Mouse (Mus musculus): ENCODE measurements at regions not wholly inside any gene's neighbourhood (a gene's known extent, or its start where the extent isn't known, plus 50 kb on each side); places are given as distances from the start of the nearest gene placed in this dataset.

DNA sequence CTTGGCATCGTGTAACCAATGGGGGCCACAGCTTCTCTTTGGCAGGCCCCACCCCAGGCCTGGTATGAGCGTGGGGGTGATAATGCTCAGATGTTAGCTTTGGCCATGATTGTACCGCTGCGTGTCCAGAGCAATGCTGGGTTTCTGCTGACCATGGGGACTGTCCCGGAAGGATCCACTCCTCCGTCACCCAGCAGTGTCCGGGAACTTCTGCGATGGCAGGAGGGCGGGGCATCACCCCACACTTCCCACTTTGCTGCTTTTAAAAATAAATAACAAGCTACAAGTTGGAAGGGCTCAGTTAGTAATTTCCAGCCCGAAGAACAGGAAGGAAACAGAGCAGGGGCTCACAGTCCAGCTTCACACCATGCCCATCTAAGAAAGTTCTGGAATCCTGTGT lies 116.7 kb upstream of the Ptpn1 start:
- DNase-seq: no peak

DNA sequence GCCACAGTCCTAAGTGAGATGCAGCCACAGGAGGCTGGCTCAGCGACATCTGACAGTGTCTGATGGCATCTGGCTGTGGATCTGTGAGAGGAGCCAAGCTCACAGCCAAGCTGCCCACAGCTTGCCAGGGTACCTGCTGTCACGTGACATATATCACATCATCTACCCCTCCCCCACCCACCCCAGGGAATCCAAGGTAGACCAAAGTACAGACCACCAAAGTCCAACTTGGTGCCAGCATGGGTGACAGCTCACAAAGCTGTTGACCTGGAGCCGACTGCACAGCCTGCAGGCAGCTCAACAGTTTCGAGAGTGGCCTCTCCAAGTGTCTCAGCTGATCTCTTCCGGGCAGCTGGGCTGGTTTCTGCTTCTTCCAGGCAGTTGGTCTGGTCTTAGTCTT lies 119.6 kb upstream of the Tmem189 start:
- DNase-seq: no peak

DNA sequence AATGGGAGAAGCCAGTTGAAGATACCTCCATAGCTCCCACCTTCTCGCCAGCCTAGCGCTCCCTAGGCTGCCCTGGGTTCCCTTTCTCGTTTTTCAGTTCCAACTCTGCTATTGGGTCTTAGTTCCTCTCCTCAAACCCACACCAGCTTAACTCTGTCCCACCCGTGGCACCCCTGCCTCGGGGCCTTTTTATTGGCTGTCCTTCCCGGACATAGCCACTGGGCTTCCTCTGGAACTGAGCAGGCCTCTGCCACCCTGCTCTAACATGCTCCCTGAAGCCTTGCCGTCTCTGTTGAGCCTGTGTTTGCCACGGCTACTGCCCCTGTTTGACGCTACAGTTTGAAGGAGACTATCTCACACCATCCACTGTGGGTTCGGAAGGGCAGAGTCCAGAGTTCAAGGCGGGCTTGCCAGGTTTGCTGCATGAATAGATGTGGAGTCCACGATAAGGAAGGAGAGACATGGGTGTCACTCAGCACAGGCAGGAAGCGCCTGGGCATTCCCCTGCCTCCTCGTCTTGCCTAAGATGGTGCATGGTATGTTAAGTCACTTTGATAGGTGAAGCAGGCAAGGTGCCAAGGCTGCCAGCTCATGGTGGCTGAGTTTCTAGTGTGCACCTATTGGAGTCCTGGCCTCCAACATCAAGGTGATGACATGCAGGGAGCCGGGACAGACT lies 116.1 kb upstream of the Tmem189 start:
- no peak for DNase-seq

DNA sequence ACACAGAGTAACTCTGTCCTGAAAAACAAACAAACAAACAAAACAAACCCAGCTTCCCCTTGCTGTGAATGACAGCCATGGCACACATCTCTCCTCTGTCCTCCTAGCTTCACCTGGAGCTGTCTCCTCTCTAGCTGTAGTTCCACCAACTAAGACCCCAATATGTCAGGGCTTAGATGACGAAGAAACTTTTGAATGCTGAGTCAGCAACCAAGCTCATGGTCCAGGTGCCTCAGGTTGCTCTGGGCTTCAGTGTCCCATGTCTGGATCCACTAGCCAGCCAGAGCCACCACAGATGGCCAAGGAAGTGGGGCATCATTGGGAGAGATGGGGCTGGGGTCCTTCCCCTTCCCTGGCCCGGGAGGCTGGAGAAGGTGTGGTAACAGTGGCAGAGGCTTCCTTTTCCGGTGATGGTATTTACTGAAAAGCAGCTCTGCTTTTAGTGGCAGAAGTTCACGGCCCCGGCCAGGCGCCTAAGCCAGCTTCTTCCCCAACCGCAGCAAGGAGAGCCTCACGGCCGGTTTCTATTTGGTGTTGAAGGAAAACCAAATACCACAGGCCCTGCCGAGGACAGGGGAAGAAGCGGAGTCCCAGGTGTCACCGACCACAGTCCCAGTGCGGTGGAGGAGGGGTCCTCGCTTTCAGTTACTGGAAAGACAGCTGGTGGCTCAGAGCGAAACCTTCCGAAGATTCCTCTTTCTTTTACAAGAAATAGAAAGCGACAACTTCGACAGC lies 115.0 kb upstream of the Tmem189 start:
- DNase-seq: no peak

DNA sequence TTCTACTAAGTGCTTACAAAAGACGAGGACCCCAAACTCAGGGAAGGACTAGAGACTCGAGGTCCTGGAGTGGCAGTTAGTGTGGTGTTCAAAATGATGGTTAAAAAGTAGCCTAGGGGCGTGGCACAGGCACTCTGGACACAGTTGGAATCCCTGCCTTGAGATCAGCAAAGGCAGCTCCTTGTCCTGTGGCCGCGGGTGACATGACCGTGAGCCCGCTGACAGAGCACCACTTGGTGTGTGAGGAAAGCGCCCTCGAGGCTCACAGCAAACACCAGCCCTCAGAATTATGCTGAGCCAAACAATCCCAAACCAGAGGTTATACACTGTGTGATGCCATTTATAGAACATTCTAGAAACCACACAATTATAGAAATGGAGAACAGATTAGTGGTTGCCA lies 112.9 kb upstream of the Tmem189 start:
- DNase-seq: no peak

DNA sequence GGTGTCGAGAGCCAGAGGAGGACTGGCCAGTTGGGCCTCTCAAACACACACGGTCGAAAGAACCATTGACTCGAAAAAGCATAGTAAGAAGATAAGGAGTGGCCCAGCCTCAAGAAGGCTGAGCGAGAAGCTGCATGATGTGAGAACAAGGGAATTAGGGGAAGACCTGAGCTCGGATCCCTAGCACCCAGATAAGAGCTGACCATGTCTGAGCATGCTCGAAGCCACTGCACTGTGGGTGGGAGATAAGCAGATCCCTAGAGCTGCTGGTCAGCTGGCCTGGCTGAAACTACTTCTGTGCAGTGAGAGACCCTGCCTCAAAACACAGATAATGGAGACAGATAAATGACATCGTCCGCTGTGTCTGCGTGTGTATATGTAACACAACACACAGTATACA lies 111.8 kb upstream of the Tmem189 start:
- DNase-seq: no peak

DNA sequence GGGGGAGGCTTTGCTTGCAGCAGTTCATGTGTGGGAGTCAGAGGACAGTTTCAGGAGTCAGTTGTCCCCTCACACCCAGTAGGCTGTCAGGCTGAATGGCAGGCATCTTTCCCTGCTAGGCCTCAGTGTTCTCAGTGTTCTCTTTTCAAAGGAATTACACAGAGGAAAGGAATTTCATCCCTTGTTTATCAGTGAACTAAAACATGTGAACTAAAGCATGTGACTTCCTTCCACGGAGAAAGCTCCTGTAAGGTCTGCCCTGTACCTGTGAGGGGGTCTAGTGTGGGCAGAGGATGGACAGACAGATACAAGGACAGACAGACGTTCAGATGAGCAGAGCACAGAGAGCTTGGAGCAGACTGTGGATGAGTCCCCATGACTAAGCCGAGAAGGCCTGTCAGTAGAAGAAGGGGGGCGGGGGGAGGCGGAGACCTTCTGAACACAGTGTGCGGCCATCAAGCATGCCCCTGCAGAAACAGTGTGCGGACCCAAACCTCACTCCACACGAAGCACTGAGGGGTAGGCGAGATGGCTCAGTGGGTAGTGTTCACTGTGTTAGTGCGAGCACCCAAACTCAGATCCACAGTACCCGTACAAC lies 111.1 kb upstream of the Tmem189 start:
- no peak for DNase-seq

DNA sequence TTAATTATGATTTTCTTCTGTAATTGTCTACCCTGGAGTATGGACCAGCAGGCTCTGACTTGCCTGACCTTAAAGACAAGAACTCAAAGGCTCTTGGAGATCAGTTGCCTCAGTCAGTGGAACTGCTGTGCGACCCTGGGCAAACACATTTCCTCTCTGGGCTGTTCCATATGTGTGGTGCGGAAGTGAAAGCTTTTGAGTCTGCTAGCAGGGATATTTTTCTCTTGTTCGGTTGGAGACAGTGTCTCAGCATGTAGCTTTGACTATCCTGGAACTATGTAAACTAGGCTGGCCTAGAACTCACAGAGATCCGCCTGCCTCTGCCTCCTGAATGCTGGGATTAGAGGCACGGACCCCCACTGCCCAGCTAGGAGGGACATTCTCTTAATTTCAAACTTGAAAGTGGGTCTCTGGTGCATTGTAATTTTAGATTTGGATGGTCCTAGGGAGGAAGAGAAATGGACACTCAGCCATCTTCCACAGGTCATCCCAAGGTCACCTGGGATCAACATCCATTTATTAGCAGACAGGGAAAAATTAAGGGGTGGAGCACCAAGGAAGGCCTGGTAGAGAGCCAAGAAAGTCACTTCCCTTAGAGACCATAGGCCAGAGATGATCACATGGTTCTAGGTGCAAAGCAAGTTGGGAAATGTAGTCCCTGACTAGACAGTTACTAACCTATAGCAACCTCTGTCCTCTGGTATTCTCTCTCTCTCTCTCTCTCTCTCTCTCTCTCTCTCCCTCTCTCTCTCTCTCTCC lies 110.2 kb upstream of the Tmem189 start:
- no peak for DNase-seq

DNA sequence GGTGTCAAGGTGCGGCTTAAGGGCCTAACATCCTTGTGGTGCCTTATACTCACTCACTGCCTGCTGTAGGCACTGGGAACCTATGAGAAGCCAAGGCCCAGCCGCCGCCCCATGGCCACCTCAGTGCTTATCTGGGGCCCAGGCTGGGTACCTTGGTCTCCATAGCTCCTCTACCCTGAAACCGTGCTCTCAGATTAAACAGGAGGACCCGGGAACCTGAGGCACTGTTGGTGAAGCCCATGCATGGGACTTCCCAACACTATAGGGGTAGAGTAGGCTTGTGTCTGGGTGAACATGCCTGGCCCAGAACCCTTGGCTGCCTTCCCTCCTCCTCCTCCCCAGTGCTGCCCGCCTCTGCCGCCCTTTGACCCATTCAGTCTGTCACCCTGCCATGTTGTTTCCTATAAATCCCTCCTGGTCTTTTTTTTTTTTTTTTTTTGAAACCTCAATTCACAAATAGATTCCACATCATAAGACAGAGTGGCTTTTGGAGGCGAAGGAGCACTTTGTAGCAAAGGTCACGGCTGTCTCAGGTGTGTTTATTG lies 109.4 kb upstream of the Tmem189 start:
- DNase-seq: no peak

DNA sequence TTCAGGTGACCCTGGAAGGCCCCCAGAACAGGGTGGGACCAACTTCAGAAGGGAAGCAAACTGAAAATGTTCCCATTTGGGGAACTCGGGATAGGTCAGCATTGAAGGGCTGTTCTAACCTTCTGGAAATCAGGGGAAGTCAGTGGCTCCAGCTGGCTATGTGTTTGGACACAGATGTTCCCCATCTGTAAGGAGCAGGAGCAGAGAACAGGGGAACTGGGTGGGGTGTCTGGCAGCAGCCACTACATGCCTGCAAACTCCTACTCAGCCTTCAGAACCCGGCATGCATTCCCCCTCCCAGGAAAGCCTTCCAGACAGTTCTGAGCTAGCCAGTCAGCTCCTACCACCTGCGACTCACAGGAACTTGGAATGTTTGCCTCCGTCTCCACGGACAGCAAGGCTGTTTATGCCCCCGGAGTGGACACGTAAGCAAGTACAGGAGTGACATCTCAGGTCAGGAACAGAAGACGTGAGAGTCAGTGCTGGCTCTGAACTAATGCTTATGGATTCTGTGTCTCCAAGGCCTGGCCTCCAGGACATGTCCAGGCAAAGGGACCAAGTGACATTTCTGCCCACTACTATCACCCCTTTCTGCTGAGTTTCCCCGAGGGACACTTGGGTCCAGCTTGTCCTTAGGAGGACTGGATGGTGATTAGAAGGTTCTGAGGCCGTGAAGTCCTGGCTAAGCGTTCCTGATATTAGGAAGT lies 108.6 kb upstream of the Tmem189 start:
- no peak for DNase-seq

DNA sequence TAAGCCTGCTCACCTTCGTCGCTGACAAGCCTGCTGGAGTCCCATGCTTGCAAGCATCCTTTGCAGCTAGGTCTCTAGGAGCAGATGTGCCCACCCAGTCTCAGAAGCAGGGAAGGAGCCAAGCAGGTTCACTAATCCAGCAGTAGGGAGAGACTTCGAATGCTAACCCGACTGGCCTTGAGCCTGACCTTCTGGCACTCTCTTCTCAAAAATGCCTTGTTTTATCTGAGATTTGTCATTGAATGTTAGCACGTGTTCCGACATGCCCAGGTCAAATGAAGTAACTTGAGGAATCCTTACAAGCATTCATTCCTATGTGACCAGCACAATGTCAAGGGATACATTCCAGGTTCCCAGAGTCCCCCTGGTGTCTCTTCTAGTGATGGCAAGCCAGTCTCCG lies 105.9 kb upstream of the Tmem189 start:
- no peak for DNase-seq

DNA sequence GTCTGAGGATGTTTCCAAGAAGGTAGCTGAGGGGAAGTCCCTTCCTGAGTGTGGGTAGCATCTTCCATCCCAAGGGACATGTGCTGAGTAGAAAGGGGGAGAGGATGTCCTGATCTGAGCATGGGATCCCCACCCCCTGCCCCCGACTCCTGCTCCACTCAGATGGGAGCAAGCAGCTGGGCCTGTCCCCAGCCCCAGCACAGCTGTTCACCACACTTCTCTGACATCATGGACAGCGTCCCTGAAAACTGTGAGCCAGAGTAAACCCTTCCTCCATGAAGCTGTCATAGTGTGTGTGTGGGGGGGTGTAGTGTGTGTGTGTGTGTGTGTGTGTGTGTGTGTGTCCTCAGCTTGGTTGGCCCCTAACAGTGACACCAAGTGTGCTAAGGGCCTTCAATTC lies 104.3 kb upstream of the Tmem189 start:
- no peak for DNase-seq

DNA sequence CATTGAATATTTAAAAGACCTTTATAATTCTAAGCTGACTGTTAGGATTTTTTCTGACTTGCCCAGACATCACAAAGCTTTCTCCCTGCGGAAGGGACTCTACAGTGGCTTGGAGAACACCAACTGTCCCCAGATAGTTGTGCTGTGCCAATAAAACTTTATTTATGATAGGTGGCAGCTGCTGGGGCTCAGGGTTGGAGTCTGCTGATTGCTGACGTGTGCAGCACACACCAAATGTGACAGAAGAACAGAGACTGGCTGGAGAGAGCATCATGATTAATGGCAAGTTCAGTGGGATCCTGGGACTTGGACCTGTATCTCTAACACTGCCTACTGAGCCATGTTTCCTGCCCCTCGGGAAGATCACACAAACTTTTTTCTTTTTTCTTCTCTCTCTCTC lies 103.1 kb upstream of the Tmem189 start:
- no peak for DNase-seq

DNA sequence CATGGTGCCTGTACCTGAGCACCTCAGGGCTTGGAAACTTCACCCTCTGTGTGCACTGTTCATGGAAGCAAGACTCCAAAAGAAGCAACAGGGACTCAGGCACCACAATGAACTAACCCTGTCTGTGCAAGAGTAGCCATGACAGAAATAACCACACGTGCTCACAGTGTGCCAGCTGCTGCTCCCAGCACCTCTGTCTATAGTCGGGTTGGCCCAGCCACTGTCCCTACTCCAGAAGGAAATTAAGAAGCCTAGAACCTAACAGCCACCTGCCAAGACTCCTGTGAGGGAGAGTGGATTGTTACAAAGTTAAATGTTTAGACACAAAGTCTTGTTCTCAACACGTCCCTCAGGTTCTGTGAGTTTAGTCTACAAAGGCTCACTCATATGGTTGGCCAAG lies 102.7 kb upstream of the Tmem189 start:
- no peak for DNase-seq

DNA sequence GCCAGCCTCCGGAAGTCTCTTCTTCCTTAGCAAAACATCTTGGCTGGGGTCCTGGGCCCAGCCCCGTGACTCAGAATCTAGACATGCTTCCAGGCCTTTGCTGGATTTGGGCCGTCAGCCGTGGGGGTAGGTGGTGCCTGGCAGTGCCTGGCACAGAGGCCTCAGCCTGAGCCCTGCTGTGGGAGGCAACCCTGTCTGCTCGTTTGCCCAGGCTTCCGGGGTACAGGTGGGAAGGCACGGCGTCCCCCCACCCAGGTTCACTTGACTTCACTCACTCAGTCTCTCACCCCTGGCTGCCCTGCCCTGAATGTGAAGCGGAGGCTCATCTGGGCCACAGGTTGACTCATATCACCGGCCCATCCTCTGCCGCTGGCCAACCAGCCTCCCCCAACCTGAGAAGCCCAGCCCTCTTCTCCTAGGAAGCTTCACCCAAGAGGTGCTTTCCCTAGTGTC lies 99.9 kb upstream of the Tmem189 start:
- no peak for DNase-seq

DNA sequence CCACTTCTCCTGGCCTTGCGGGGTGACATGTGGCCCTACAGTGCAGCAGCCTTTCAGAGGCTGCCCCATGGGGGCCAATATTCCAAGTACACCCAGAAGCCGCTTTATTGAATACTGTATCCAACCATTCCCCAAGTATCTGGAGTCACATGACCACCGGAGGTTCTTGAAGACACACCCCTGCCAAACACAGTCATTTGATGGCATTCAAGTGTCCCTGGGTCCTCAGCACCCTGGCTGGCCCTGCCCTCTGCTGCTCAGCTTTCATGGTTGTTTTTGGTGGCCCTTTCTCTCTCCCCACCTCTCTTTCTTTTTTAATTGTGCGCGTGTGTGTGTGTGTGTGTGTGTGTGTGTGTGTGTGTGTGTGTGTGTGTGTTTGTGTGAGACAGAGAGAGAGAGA lies 97.3 kb upstream of the Tmem189 start:
- DNase-seq: no peak

DNA sequence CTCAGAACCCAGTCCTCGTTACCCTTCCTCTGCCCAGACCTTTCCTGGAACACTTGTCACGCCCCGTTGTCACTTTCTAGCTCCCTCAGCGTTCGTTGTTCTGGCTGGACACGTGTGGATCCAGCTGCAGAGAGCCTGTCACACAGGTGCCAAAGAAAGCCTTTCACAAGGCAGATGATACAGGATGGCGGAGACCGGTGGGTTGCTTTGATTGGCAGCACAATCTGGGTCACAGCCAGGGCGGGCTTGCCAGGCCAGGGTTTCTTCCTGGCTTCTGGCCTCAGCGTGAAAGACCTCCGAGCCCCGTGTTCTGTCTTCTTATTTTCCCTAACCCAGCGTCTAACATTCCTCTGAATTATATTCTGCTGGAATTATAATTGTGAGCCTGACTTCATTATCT lies 94.7 kb upstream of the Tmem189 start:
- no peak for DNase-seq

DNA sequence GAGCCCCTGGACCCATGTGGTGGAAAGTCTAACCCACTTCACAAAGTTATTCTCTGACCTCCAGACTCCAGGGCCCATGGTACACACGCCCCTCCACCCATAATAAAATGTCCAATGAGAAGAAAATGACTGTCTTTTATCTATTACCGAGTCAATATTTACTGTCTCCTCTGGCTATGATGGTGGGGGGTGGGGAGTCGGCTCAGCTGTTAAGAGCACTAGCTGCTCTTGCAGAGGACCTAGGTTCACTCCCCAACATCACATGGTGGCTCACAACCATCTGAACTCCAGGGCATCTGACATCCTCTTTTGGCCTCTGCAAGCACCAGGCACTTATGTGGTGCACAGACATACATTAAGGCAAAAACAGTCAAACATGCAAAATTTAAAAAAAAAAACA lies 93.8 kb upstream of the Tmem189 start:
- no peak for DNase-seq

DNA sequence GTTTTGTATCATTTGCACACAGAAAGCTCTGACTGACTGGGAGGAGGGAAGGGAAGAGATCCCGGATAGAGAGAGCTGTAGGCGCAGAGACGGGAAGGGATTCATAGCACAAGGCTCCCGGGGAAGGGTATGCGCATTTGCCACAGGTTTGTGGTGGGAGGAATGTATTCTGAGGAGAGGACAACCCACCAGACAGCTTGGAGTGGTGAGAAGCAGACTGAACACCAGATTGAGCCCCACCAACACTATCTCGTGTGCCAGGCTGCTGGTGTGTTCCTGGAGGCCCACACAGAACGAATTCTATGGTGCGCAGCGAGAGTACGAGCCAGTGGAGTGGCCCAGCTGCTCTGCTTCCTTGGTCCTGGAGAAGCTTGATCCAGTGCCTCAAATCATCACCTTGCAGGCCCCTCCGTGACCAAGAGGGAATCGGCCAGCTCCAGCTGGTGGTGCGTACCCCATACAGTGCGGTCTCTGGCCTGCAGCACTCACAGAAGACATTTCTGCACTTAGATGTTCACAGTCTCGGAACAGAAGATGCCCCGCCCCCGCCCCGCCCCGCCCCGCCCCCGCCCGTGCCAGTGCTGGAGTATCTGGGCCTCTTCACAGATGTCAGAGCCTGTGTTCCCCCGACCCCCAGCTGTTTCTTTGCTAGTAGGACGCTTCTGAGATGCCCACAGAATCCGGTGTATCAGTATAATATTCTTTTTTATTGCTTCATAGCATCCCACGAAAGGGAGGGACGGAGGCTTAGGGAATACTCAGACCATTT lies 92.8 kb upstream of the Tmem189 start:
- no peak for DNase-seq

DNA sequence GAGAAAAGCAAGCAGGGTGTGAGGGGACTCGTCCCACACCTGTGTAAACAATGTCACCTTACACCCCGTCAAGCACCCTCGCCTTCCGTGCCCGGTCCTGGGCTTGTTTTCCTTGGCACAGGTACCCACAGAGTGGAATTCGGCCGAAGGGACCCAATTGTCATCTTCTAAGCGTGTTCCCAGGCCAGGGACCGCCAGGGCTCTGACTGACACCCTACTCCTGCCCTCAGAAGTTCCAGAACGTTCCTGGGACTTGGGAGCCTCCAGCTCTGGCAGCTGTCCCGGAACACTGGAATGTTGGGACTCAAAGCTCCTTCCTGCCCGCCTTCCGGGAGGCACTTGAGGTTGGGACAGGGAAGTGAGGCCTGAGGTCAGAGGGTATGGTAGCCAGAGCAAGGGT lies 91.9 kb upstream of the Tmem189 start:
- no peak for DNase-seq

DNA sequence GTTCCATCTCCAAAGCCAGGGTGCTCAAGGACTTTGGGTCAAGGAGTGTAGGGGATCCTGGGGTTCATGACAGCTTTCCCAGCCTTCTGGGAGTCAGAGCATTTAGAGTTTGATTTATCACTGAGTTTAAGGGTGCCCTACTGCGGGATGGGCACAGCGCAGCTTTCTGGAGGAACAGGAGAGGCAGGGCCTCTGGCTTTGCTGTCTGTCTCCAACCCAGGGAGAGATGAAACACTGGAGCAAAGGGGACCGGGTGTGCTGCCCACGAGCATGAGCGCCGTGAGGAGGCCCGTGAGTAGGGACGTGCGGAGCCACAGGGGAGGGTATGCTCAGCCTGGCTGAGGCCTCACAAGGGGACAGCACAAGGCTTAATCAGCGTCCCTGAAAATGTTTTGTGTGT lies 89.1 kb upstream of the Tmem189 start:
- no peak for DNase-seq

DNA sequence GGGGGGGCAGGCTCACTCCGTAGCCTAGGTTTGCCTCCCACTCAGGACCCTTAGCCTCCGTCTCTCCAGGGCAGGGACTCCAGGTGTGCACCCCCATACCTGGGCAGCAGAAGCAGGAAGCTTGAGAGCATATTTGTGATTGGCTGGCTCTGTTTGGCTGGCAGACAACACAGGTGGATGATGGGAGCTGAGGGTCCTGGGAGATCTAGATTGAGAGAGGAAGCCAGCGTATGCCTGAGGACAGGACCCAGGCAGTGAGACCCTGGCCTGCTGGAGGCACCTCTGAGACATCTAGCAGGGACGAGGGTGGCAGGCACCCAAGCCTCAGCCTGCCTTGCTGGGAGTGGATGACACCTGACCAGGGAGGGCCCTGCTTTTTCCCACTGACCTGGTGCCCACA lies 88.6 kb upstream of the Tmem189 start:
- DNase-seq: no peak
